In genomic region chr17:35700371-35700961, GRCm38 (mm10) we compare ENCODE assay signal across 9 mouse cellular contexts. TPM values are rescaled to one million over a fixed set of nuclear protein-coding genes. Genes with fewer than 3 reads are reported as not detected.
DNase-seq lines count a peak whose midpoint lies in the region; ATAC-seq lines count a peak whose summit lies in the region.
"Had no signal": no experiment of that assay in that cellular context is flagged by ENCODE, and none has a peak within 500 bp of the region (broad histone marks: within the 10 kb centered on the region; RNA-seq: fewer than 3 reads in every experiment).

No protein-coding gene starts in this region.

- DNase-seq in R1 (ENCODE audit: low read depth, low spot score) = peak; percentile 43
- DNase-seq in cerebellum, postnatal 25 days = peak; percentile 91 to 92
- DNase-seq in gastrocnemius, postnatal 14 days = peak; percentile 91
- DNase-seq in left cerebral cortex, adult 9 months (ENCODE audit: low spot score in 2 of 2) = peak; percentile 61 to 77
- peak; percentile 74 to 75 for DNase-seq in right cerebral cortex, postnatal 36 days (ENCODE audit: low spot score in 2 of 2)

- intact Hi-C loops in gastrocnemius, postnatal 14 days (cut with DNase I; ENCODE audit: low total_unique reads) = no loop called here

- peak; percentile 49 for ATAC-seq in inflammation-experienced regulatory T-cells, adult 6 months
- ATAC-seq in megakaryocyte, adult 5-6 weeks (ENCODE audit: poor library complexity, severe bottlenecking) = peak; percentile 18; the same call in 1 of the 2 replicates
- ATAC-seq in megakaryocyte-erythroid progenitor cell, adult 5-6 weeks (replicated peaks; ENCODE audit: low FRiP score, low TSS enrichment, poor library complexity, severe bottlenecking) = no peak

RNA-seq across cellular contexts. Expression of gene Ddr1, which starts 4.0 kb away (rescaled TPM):
- total RNA-seq in gastrocnemius, postnatal 14 days (2021) = 10 to 100 TPM; 20.3 to 23.4 TPM
- polyA plus RNA-seq in inflammation-experienced regulatory T-cells, adult 6 months (2017; shearing (Covaris generic)) = 1 to 10 TPM in 1 of 3 experiments, under 1 TPM in 2; 0.65 to 1.1 (median 0.73) TPM
- 0.91 and 1.0 TPM in 2 replicates for total RNA-seq in megakaryocyte, adult 5-6 weeks (2015)
- 0.49 and 1.0 TPM in 2 replicates for total RNA-seq in megakaryocyte, adult 5-6 weeks (2017)
- not detected in 2 replicates for total RNA-seq in megakaryocyte-erythroid progenitor cell, adult 5-6 weeks (2014; fragmentation: Nextera tagmentation)
- not detected in 2 replicates for total RNA-seq in megakaryocyte-erythroid progenitor cell, adult 5-6 weeks (2017)
- total RNA-seq: hematopoietic stem cell, adult 5-6 weeks had no signal

RNA-seq across cellular contexts. Expression of gene Gtf2h4, which starts 26.9 kb away (rescaled TPM):
- 10 to 100 TPM; 16.1 to 19.4 TPM for total RNA-seq in gastrocnemius, postnatal 14 days (2021)
- polyA plus RNA-seq in inflammation-experienced regulatory T-cells, adult 6 months (2017; shearing (Covaris generic)) = 10 to 100 TPM; 16.7 to 24.7 (median 17.9) TPM
- 13.4 and 15.1 TPM in 2 replicates for total RNA-seq in megakaryocyte, adult 5-6 weeks (2015)
- total RNA-seq in megakaryocyte, adult 5-6 weeks (2017) = 10.6 and 14.9 TPM in 2 replicates
- total RNA-seq in megakaryocyte-erythroid progenitor cell, adult 5-6 weeks (2014; fragmentation: Nextera tagmentation) = 30.3 and 52.4 TPM in 2 replicates
- 35.0 and 40.6 TPM in 2 replicates for total RNA-seq in megakaryocyte-erythroid progenitor cell, adult 5-6 weeks (2017)

RNA-seq across cellular contexts. Expression of gene Vars2, which starts 33.1 kb away (rescaled TPM):
- total RNA-seq in gastrocnemius, postnatal 14 days (2021) = 10 to 100 TPM; 15.7 to 16.6 TPM
- polyA plus RNA-seq in inflammation-experienced regulatory T-cells, adult 6 months (2017; shearing (Covaris generic)) = 10 to 100 TPM; 10.4 to 13.2 (median 12.7) TPM
- total RNA-seq in megakaryocyte, adult 5-6 weeks (2015) = 2.1 and 5.3 TPM in 2 replicates
- total RNA-seq in megakaryocyte, adult 5-6 weeks (2017) = 3.3 and 16.9 TPM in 2 replicates
- 32.5 and 44.2 TPM in 2 replicates for total RNA-seq in megakaryocyte-erythroid progenitor cell, adult 5-6 weeks (2014; fragmentation: Nextera tagmentation)
- total RNA-seq in megakaryocyte-erythroid progenitor cell, adult 5-6 weeks (2017) = 8.3 and 19.1 TPM in 2 replicates

RNA-seq across cellular contexts. Expression of gene Mucl3, which starts 57.0 kb away (rescaled TPM):
- not detected for total RNA-seq in gastrocnemius, postnatal 14 days (2021)
- under 1 TPM in 1 of 3 experiments, not detected in 2; 0.26 TPM for polyA plus RNA-seq in inflammation-experienced regulatory T-cells, adult 6 months (2017; shearing (Covaris generic))
- not detected in 2 replicates for total RNA-seq in megakaryocyte, adult 5-6 weeks (2015)
- not detected in 2 replicates for total RNA-seq in megakaryocyte, adult 5-6 weeks (2017)
- not detected in 2 replicates for total RNA-seq in megakaryocyte-erythroid progenitor cell, adult 5-6 weeks (2014; fragmentation: Nextera tagmentation)
- total RNA-seq in megakaryocyte-erythroid progenitor cell, adult 5-6 weeks (2017) = not detected in 2 replicates
- total RNA-seq: hematopoietic stem cell, adult 5-6 weeks had no signal

Comparison
In these comparisons a context has a peak if more than half of its experiments do, and no peak if none do; other contexts are left out.
1. RNA of gene Ddr1, which starts 4.0 kb away (total RNA-seq): 20.3 to 23.4 TPM in gastrocnemius, postnatal 14 days; 0.49 to 1.0 TPM in megakaryocyte, adult 5-6 weeks and not detected in megakaryocyte-erythroid progenitor cell, adult 5-6 weeks; every median in the first group is over 10 times any median in the second.
2. Peak in every context shown above with its lines, with median percentiles within 50 percentile points of each other: DNase-seq.